Mouse (Mus musculus) ovary, postnatal 10 days (tissue): Measurements from ENCODE around the gene Stmn3.

Experiments used
- DNase-seq: peaks from one replicate; pipeline ENCODE4 v3.0.0; 2022; ENCODE audit warnings: low spot score

Stmn3 gene

GRCm38 (mm10) chr2:181286629-181287337, 27.5 kb downstream of the Stmn3 start:
- DNase-seq, result no peak

- DNase-seq, result no peak
Measured at GRCm38 (mm10) chr2:181279968-181280367, 34.3 kb downstream of the Stmn3 start.

GRCm38 (mm10) chr2:181277866-181278265, 36.4 kb downstream of the Stmn3 start:
- no peak for DNase-seq

- no peak for DNase-seq
Measured at GRCm38 (mm10) chr2:181276766-181277165, 37.5 kb downstream of the Stmn3 start.

GRCm38 (mm10) chr2:181274639-181275038, 39.7 kb downstream of the Stmn3 start:
- no peak for DNase-seq

GRCm38 (mm10) chr2:181273829-181274228, 40.5 kb downstream of the Stmn3 start:
- no peak for DNase-seq

- no peak for DNase-seq
Measured at GRCm38 (mm10) chr2:181272092-181272491, 42.2 kb downstream of the Stmn3 start.

GRCm38 (mm10) chr2:181266839-181267238, 47.5 kb downstream of the Stmn3 start:
- no peak for DNase-seq
